Mouse (Mus musculus): Measurements from ENCODE around the gene Hand2. TPM values are rescaled to one million over a fixed set of nuclear protein-coding genes. Genes with fewer than 3 reads are reported as not detected.
A peak's percentile ranks its signal among the peaks of the same experiment; 100 is the strongest.

Hand2 gene
- polyA plus RNA-seq, 1 experiment from 2014 or later, result 0.59 TPM

DNA sequence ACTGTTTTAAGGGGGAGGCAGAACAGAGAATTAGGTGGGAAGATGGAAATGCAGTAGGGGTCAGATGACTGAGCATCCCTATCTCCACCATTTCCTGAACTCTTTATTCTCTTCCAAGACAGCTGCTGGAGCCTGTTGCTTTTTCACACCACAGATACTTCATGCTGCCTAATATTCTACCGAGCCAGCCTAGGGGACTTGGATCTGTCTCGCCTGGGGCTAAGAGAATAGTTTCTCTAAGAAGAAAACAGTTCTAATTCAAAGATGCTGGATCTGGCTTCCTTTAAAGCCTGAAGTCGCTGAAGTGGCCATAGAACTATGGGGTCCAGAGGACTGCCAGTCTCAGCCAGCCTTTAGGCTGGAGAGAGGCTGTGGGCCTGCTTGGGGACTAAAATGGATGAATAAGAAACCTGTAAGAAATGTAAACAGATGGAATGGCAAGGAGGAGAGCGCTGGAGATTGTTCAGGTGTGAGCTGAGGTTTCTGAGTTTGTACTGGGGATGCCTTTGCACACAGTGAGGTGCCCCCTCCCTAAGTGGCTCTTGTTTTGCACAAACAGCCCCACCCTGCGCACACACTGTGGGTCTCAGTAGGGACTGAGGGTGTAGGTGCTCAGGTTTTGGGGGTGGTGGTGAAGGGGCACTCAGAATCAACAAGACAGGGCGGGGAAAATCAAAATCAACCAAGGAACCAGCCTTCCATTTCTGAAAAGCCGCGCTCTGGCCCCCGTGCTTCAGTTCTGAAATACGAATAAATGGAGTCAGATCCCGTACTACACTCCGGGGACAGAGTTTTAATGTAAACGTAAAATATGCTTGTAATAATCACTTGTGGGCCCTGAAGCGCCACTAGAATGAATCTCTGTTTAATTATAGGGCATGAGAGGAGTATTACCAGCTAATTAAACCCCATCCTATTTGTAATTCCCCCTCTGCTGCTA is 19.2 kb downstream of the Hand2 start:
- peaks cover 2% of the 10 kb centered on the region; the same call in 1 of the 2 replicates for H3K4me1 ChIP-seq (replicated peaks; ENCODE audit: control insufficient read depth, insufficient read depth, low read length)
- no peak overlapping the region for H3K27ac ChIP-seq (ENCODE audit: low read length)
- 15% methylated on average over 14 of the region's 14 CpGs for WGBS
- no peak for ATAC-seq (ENCODE audit: low read depth)
- no peak overlapping the region for H3K4me3 ChIP-seq (ENCODE audit: low read length)
- H3K9me3 ChIP-seq (ENCODE audit: control insufficient read depth, low read length), result no peaks in the 10 kb centered on the region
- no peak overlapping the region for H3K4me2 ChIP-seq (ENCODE audit: low read depth, low read length)
- no peak overlapping the region for H3K9ac ChIP-seq (ENCODE audit: low read length)
- peaks cover 99% of the 10 kb centered on the region for H3K27me3 ChIP-seq (ENCODE audit: control insufficient read depth, insufficient read depth, low read depth, low read length)
- H3K36me3 ChIP-seq (ENCODE audit: control insufficient read depth, insufficient read depth, low read length), result no peaks in the 10 kb centered on the region

DNA sequence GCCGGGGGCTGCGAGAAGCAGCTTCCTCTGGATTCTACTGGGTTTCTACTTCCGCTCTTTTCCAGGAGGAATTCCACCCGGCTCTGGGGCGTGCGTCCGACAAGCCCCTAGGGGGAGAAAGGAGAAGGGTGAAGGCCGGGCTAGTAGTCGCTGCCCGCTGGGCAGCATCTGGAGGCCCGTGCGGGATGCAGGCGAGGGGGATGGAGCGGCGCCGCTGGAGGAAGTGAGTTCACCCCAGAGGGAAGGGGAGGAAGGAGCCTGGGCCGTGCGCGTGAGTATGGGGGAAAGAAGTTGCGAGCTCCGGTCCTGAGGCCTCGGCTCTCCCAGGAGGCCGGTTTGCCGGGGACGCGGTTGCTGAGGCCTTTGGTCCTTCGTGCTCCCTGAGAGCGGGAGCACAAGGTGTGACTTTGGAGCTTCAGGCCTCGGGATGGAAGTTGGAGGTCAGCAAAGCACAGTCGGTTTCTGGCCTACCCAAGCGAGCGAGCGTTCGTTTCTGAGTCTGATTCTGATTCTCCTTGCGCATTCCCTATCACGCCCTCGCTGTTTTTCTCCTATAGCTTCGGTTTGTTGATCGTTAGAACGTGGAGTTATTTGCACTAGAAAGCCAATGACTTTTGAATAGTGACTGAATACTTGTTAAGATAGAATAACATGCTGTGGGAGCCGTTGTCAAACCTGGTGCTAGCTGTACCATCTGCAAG is 20.2 kb downstream of the Hand2 start:
- no peaks in the 10 kb centered on the region for H3K9me3 ChIP-seq (ENCODE audit: control insufficient read depth, low read length)
- H3K9ac ChIP-seq (ENCODE audit: low read length), result peak overlapping the region; percentile 22; the same call in 1 of the 2 replicates
- H3K27me3 ChIP-seq (ENCODE audit: control insufficient read depth, insufficient read depth, low read depth, low read length), result peaks cover 98% of the 10 kb centered on the region
- H3K4me3 ChIP-seq (ENCODE audit: low read length), result peak overlapping the region; percentile 39
- H3K4me1 ChIP-seq (replicated peaks; ENCODE audit: control insufficient read depth, insufficient read depth, low read length), result peaks cover 2% of the 10 kb centered on the region; the same call in 1 of the 2 replicates
- 3% methylated on average over 41 of the region's 41 CpGs for whole genome bisulfite sequencing
- H3K4me2 ChIP-seq (ENCODE audit: low read depth, low read length), result peak overlapping the region; percentile 42
- no peak overlapping the region for H3K27ac ChIP-seq (ENCODE audit: low read length)
- peak; percentile 38; the same call in 1 of the 2 replicates for ATAC-seq (ENCODE audit: low read depth)
- H3K36me3 ChIP-seq (ENCODE audit: control insufficient read depth, insufficient read depth, low read length), result no peaks in the 10 kb centered on the region

- Histone ChIP-seq H3K27me3 (ENCODE audit: control insufficient read depth, insufficient read depth, low read depth, low read length) (peaks cover 98% of the 10 kb centered on the region), H3K4me1 (replicated peaks; ENCODE audit: control insufficient read depth, insufficient read depth, low read length) (peaks cover 2% of the 10 kb centered on the region; the same call in 1 of the 2 replicates), H3K4me3 (ENCODE audit: low read length) (peak overlapping the region; percentile 10; the same call in 1 of the 2 replicates), H3K9me3 (ENCODE audit: control insufficient read depth, low read length) (no peaks in the 10 kb centered on the region), H3K27ac (ENCODE audit: low read length) (no peak overlapping the region), H3K9ac (ENCODE audit: low read length) (no peak overlapping the region), H3K36me3 (ENCODE audit: control insufficient read depth, insufficient read depth, low read length) (no peaks in the 10 kb centered on the region), H3K4me2 (ENCODE audit: low read depth, low read length) (no peak overlapping the region)
- 3% methylated on average over 6 of the region's 6 CpGs for WGBS
- no peak for ATAC-seq (ENCODE audit: low read depth)
Measured at GRCm38 (mm10) chr8:57341541-57341840, 20.7 kb downstream of the Hand2 start.

- H3K9me3 ChIP-seq (ENCODE audit: control insufficient read depth, low read length), result no peaks in the 10 kb centered on the region
- H3K4me3 ChIP-seq (ENCODE audit: low read length), result no peak overlapping the region
- 9% methylated on average over 10 of the region's 12 CpGs for WGBS
- peaks cover 98% of the 10 kb centered on the region for H3K27me3 ChIP-seq (ENCODE audit: control insufficient read depth, insufficient read depth, low read depth, low read length)
- no peaks in the 10 kb centered on the region for H3K36me3 ChIP-seq (ENCODE audit: control insufficient read depth, insufficient read depth, low read length)
- ATAC-seq (ENCODE audit: low read depth), result no peak
- peaks cover 2% of the 10 kb centered on the region; the same call in 1 of the 2 replicates for H3K4me1 ChIP-seq (replicated peaks; ENCODE audit: control insufficient read depth, insufficient read depth, low read length)
- H3K27ac ChIP-seq (ENCODE audit: low read length), result no peak overlapping the region
- no peak overlapping the region for H3K9ac ChIP-seq (ENCODE audit: low read length)
- no peak overlapping the region for H3K4me2 ChIP-seq (ENCODE audit: low read depth, low read length)
Measured at GRCm38 (mm10) chr8:57342386-57343090, 21.8 kb downstream of the Hand2 start.

DNA sequence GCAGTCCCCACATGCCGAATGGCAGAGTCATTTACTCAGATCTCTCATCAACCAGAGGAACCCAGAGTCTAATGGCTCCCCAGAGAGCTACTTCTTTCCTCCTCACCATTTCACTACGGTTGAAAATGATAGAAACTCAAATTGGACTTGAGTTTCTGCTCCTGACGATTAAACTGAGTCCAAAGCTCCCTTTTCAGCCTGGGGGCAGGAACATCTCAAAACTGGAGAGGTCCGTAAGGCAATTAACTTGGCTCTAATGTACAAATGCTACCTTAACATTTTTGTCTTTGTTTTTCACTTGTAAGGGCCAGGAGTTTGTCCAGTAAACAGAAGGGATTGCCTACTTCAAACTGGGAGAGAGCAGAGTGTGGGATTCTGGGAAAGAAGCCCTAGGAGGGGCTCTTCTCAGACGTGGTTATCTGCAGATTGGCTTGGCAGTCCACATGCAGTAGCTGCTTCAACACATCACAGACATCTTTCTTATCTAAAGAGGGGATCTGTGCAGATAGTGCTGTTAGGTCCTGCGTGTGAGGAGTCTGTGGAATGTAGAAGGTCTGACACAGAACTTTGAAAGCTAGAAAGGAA is 23.0 kb downstream of the Hand2 start:
- no peak overlapping the region for H3K9ac ChIP-seq (ENCODE audit: low read length)
- no peak overlapping the region for H3K4me2 ChIP-seq (ENCODE audit: low read depth, low read length)
- peaks cover 100% of the 10 kb centered on the region for H3K27me3 ChIP-seq (ENCODE audit: control insufficient read depth, insufficient read depth, low read depth, low read length)
- H3K9me3 ChIP-seq (ENCODE audit: control insufficient read depth, low read length), result no peaks in the 10 kb centered on the region
- 10% methylated on average over 6 of the region's 6 CpGs for WGBS
- no peaks in the 10 kb centered on the region for H3K36me3 ChIP-seq (ENCODE audit: control insufficient read depth, insufficient read depth, low read length)
- H3K4me3 ChIP-seq (ENCODE audit: low read length), result no peak overlapping the region
- H3K27ac ChIP-seq (ENCODE audit: low read length), result no peak overlapping the region
- ATAC-seq (ENCODE audit: low read depth), result no peak
- peaks cover 2% of the 10 kb centered on the region; the same call in 1 of the 2 replicates for H3K4me1 ChIP-seq (replicated peaks; ENCODE audit: control insufficient read depth, insufficient read depth, low read length)

GRCm38 (mm10) chr8:57344956-57345870 is 24.4 kb downstream of the Hand2 start:
- Histone ChIP-seq H3K27me3 (ENCODE audit: control insufficient read depth, insufficient read depth, low read depth, low read length) (peaks cover 100% of the 10 kb centered on the region), H3K36me3 (ENCODE audit: control insufficient read depth, insufficient read depth, low read length) (no peaks in the 10 kb centered on the region), H3K4me3 (ENCODE audit: low read length) (no peak overlapping the region), H3K9ac (ENCODE audit: low read length) (no peak overlapping the region), H3K4me2 (ENCODE audit: low read depth, low read length) (no peak overlapping the region), H3K27ac (ENCODE audit: low read length) (no peak overlapping the region), H3K9me3 (ENCODE audit: control insufficient read depth, low read length) (no peaks in the 10 kb centered on the region), H3K4me1 (replicated peaks; ENCODE audit: control insufficient read depth, insufficient read depth, low read length) (peaks cover 2% of the 10 kb centered on the region; the same call in 1 of the 2 replicates)
- WGBS, result 4% methylated on average over 23 of the region's 23 CpGs
- ATAC-seq (ENCODE audit: low read depth), result no peak

- Histone ChIP-seq H3K4me1 (replicated peaks; ENCODE audit: control insufficient read depth, insufficient read depth, low read length) (0 out of 2 replicates have a peak, but pooled peaks cover 1% of the 10 kb centered on the region), H3K9me3 (ENCODE audit: control insufficient read depth, low read length) (no peaks in the 10 kb centered on the region), H3K27me3 (ENCODE audit: control insufficient read depth, insufficient read depth, low read depth, low read length) (peaks cover 96% of the 10 kb centered on the region), H3K9ac (ENCODE audit: low read length) (no peak overlapping the region), H3K27ac (ENCODE audit: low read length) (no peak overlapping the region), H3K36me3 (ENCODE audit: control insufficient read depth, insufficient read depth, low read length) (no peaks in the 10 kb centered on the region), H3K4me3 (ENCODE audit: low read length) (no peak overlapping the region), H3K4me2 (ENCODE audit: low read depth, low read length) (no peak overlapping the region)
- 19% methylated on average over 7 of the region's 7 CpGs for WGBS
- ATAC-seq (ENCODE audit: low read depth), result no peak
Measured at GRCm38 (mm10) chr8:57346371-57346770, 25.6 kb downstream of the Hand2 start.

DNA sequence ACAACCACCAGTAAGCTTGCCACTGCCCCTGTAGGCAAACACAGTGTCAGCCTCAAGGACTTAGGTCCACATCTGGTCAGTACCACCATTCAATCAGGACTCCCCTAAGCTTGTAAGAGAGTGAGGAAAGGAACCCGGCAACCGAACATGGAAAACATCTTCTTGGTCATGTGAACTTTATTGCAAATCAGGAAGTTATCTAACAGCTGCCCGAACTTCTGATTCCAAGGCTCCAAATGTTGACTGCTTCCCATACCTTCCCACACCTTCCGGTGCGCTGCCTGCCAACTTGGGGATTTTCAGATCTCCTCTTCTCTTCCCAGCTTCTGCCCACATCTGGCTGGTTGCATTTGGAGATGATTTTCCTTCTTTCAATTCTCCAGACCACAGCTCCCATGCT is 26.4 kb downstream of the Hand2 start:
- peaks cover 94% of the 10 kb centered on the region for H3K27me3 ChIP-seq (ENCODE audit: control insufficient read depth, insufficient read depth, low read depth, low read length)
- WGBS, result 15% methylated on average over 5 of the region's 5 CpGs
- no peaks in the 10 kb centered on the region for H3K36me3 ChIP-seq (ENCODE audit: control insufficient read depth, insufficient read depth, low read length)
- H3K27ac ChIP-seq (ENCODE audit: low read length), result no peak overlapping the region
- no peaks in the 10 kb centered on the region for H3K4me1 ChIP-seq (replicated peaks; ENCODE audit: control insufficient read depth, insufficient read depth, low read length)
- H3K4me3 ChIP-seq (ENCODE audit: low read length), result no peak overlapping the region
- H3K9ac ChIP-seq (ENCODE audit: low read length), result no peak overlapping the region
- no peaks in the 10 kb centered on the region for H3K9me3 ChIP-seq (ENCODE audit: control insufficient read depth, low read length)
- no peak overlapping the region for H3K4me2 ChIP-seq (ENCODE audit: low read depth, low read length)
- no peak for ATAC-seq (ENCODE audit: low read depth)
